Mouse (Mus musculus): ENCODE data around the gene Rbfox1.

Rbfox1 gene

GRCm38 (mm10) chr16:7354116-7354515, 1469.0 kb downstream of the Rbfox1 start:
- DNase-seq (ENCODE audit: low read depth, low spot score): no peak

- no peak for DNase-seq (ENCODE audit: low read depth, low spot score)
Measured at GRCm38 (mm10) chr16:7359043-7359442, 1473.9 kb downstream of the Rbfox1 start.

- DNase-seq (ENCODE audit: low read depth, low spot score): no peak
Measured at GRCm38 (mm10) chr16:7360706-7361105, 1475.6 kb downstream of the Rbfox1 start.

- no peak for DNase-seq (ENCODE audit: low read depth, low spot score)
Measured at GRCm38 (mm10) chr16:7365878-7366277, 1480.7 kb downstream of the Rbfox1 start.

- no peak for DNase-seq (ENCODE audit: low read depth, low spot score)
Measured at GRCm38 (mm10) chr16:7374146-7374545, 1489.0 kb downstream of the Rbfox1 start.

GRCm38 (mm10) chr16:7374674-7375073, 1489.5 kb downstream of the Rbfox1 start:
- no peak for DNase-seq (ENCODE audit: low read depth, low spot score)

GRCm38 (mm10) chr16:7396101-7396500, 1510.9 kb downstream of the Rbfox1 start:
- peak; percentile 65 for DNase-seq (ENCODE audit: low read depth, low spot score)

GRCm38 (mm10) chr16:7404766-7405492, 1519.8 kb downstream of the Rbfox1 start:
- no peak for DNase-seq (ENCODE audit: low read depth, low spot score)

DNA sequence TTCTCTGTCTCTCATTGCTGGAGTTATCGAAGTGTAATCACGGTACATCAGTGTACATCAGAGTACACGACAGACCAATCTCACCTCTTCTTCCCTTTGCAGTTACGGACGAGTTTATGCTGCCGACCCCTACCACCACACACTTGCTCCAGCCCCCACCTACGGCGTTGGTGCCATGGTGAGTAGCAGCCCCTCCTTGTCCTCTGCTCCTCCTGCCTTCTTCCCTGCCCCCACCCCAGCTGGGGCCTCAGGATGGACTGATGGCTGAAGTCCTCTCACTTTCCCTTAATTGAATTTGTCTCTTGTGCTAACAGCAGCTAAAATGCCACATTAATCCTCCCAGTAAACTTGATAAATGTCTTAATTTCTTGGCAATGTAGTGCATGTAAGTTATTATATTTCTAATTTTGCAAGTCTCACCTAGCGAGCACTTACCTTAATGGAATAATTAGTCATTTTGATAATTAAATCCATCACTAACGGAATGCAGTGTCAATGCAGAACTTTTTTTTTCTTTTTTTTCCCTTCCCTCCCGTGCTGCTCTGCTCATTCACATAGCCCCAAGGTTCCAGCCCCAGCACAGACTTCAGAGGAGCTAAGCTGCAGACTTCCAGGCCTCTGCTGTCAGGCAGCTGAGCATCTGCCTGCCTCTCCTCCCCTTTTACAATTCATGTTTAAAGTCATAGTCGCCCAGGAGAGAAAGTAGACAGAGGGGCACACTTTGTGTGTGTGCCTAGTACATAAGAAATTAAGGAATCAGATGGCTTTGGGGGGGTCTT, 1522.9 kb downstream of the Rbfox1 start:
- DNase-seq (ENCODE audit: low read depth, low spot score): no peak

DNA sequence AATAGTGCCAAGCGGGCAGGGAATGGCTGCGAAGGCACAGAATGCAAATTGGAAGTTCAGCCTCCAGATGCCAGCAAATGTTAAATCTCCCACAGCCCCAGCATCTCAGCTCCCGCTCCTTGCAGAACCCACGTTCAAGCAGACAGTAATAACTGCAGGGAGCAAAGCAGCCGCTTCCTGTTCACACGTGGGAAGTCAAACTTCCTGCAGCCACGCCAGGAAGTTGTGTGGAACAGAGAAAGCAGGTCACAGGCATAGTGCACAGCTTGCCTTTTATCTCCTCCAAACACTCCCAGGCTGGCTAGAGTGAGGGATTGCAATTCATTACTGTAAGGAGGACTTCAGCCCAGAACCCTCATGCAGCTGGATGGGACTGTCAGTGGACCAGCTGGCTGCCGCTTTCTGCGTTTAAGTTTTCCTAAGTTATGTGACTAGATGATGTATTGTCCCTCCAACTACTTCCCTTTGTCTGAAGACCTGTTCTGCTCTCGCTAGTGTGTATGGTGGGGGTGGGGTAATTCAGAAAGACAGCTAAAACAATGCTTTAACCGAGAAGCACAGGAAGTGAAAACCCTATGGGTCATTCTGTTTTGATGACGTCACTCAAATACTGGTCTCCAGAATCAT, 1534.6 kb downstream of the Rbfox1 start:
- no peak for DNase-seq (ENCODE audit: low read depth, low spot score)

DNA sequence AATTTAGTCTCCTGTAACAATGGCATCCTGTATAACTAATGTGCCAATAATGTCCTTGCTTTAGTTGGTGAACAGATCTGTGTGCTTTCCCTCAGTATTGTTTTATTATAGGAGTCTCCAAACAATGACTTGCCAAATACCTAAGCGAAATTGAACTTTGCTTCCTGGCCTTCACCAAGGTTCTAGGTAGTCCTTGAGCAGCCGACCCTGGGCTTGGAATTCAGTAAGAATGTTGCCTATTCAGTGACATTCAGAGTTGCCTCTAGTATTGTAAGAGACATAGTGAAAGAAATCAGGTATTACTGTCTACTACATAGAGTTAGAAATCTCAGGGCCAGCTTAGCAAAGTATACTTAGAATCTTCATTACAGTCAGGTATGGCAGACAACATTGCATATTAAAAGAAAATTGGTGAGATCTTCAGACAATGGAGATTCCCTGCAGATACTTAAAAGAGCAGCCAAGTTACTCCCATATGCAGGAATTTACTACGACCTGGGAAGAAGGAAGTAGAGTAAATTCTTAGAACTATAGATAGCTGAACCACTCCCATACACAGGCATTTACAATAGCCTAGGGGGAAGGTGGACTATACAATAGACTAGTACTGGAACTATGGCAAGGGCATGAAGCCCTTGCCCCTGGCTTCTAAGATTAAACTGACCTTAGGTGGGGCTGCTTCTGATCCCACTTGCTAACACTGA, 1540.4 kb downstream of the Rbfox1 start:
- DNase-seq (ENCODE audit: low read depth, low spot score): no peak

DNA sequence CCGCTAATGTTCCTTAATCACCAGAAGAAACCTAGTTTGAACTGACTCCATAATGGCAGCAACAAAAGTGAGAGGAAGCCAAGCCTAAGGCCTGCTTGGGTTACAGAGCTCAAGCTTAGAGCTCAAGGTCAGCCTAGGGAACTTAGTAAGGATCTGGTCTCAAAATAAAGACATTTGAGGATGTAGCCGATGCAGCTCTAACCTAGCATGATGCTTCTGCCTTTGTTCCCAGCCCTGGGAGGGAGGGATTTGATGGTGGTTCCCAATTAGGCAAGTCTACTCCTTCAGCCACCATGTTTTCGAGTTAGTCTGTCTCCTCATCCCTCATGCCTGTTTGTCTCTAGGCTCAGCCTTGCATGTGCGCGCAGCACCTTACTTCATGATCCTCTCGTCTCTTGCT, 1548.1 kb downstream of the Rbfox1 start:
- no peak for DNase-seq (ENCODE audit: low read depth, low spot score)

DNA sequence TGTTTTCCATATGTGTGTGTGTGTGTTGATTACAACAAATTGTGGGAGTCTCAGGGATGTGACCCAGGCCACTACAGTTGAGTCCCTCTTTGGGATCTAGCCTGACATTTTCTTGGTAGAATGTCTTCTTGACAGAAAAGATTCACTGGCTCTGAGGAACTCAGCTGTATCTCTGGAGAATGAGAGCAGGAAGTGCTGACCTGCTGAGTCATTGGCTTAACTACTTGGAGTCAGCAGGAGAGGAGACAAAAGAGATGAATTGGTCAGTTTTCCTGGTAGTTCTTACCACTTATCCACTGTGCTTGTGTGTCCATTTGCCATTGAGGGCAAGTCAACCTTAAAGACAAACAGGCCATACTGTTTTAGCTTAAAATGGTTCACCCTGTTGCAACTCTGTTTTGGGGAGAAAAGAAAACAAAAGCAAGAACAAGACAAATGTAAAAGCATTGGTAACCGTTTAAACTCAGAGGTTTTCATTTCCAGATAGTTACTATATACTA, 1561.7 kb downstream of the Rbfox1 start:
- peak; percentile 55 for DNase-seq (ENCODE audit: low read depth, low spot score)

DNA sequence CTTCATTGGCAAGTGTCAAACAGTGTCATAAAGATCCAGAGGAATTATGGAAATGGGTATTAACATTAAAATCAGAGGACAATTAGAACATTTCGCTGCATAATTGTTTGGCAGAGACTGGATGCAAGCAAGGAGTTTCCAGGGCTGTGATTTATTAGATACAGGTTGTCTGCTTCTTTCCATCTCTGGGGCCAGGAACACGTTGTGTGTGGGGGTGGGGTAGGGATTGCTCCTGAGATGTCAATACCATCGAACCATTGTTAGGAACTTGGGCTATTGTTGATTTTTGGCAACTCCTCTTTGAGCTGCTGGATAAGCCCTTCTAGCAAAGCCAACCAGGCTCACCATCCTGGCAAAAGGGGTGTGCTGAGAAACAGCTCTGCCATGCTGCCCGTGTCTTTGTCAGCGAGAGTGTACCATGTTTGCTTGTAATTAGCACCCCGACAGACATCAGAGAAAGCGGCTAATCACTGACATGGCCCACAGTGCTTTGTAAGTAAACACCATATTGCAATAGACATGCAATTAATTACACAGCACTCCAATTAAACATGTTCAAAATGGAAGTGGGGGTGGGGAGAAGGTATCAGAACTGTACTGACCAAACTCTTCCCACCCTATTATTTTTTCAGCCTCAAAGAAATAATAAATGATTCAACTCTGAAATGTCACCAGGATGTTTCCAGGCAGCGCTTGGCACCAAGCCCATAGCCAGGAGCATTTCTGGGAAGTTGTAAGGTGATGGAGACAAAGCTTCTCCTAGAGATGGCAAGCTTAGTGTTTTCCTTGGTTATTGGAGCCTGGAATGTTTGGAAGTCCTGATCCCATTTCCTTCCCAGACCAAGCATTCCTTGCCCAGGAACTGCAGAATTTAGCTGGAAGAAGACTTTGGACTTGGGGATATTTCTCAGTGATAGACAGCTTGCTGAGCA, 1562.8 kb downstream of the Rbfox1 start:
- no peak for DNase-seq (ENCODE audit: low read depth, low spot score)

- DNase-seq (ENCODE audit: low read depth, low spot score): no peak
Measured at GRCm38 (mm10) chr16:7451193-7451592, 1566.0 kb downstream of the Rbfox1 start.

- DNase-seq (ENCODE audit: low read depth, low spot score): no peak
Measured at GRCm38 (mm10) chr16:7457571-7457970, 1572.4 kb downstream of the Rbfox1 start.

Data from 3T3-L1 (cell line).